Mouse (Mus musculus): ENCODE results near the gene Ccnb1ip1. TPM values are rescaled to one million over a fixed set of nuclear protein-coding genes. Genes with fewer than 3 reads are reported as not detected.
A peak's percentile ranks its signal among the peaks of the same experiment; 100 is the strongest.

Gene Ccnb1ip1
- not detected in 2 replicates for polyA plus RNA-seq (2014; fragmentation: Nextera tagmentation; extraction: Ambion mirVana)

DNA sequence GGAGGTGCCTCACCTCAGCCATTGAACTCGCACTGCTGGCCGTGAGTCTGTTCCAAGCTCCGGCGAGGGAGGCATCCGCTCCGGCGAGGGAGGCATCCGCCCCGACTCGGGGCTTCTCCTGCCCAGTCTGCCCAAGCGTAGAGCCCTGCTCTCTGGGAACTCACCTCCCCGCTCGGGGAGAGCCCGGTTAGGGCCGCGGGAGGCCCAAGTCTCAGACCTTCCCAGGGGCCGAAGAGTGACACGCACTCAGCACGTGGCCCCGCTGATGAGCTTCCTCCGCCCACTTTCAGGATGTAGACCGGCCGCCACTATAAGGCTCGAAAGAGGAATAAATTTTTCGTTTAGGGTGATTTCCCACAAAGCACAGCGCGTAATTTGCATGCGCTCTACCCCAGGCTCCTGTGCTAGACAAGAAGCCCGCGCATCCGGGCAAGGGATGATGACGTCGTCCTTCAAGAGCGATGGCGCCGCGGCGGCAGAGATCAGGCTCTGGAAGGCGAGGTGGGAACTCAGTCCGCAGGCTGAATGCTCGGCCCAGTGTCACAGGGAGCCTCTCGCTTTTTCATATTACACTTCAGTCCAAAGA, at the start of gene Ccnb1ip1, which contains the start of gene Parp2:
Gene Ccnb1ip1 (minus strand): TSS at position 246 of the 586 bp plus-strand sequence.
Gene Parp2 (plus strand): TSS at position 355 of the 586 bp plus-strand sequence.
- no peaks in the 10 kb centered on the region for H3K36me3 ChIP-seq (ENCODE audit: control insufficient read depth, insufficient read depth, low read length)
- H3K9ac ChIP-seq (ENCODE audit: low read length), result peak within 1 kb of the TSS; percentile 72
- peak within 1 kb of the TSS; percentile 55 for H3K4me2 ChIP-seq (ENCODE audit: low read depth)
- peak within 1 kb of the TSS; percentile 49 for H3K4me3 ChIP-seq (ENCODE audit: low read depth, low read length)
- peak; percentile 96 for ATAC-seq (ENCODE audit: insufficient read depth, low FRiP score, low TSS enrichment)
- H3K9me3 ChIP-seq (ENCODE audit: control insufficient read depth, low read length), result no peaks in the 10 kb centered on the region
- WGBS, result 0% methylated on average over 42 of the region's 42 CpGs
- no peaks in the 10 kb centered on the region for H3K4me1 ChIP-seq (ENCODE audit: control insufficient read depth, insufficient read depth, low read length)
- DNase-seq (ENCODE audit: low spot score), result peak; percentile 95
- H3K27ac ChIP-seq (ENCODE audit: low read depth, low read length), result peak within 1 kb of the TSS; percentile 83
- no peaks in the 10 kb centered on the region for H3K27me3 ChIP-seq (ENCODE audit: control insufficient read depth, insufficient read depth, low read length)

DNA sequence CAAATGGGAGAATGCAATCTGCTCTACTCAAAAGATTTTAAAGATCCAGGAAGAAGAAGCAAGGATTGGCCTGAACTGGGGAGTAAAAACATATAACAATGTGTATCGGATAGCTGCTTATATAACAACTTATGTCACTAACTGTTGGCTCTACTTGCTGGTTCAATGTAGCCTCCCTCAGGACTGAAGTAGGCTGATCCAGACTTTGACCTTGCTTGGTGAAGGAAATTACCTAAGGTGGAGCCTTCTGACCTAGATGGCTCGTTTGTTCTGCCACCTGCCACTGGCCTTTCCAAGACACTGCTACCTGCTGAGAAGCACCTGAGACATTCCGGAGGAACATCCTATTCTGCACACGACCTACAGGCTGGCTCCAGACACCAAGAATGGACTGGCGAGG, 48.3 kb upstream of the Ccnb1ip1 start:
- Histone ChIP-seq H3K4me2 (ENCODE audit: low read depth) (no peak overlapping the region), H3K4me1 (ENCODE audit: control insufficient read depth, insufficient read depth, low read length) (no peaks in the 10 kb centered on the region), H3K27me3 (ENCODE audit: control insufficient read depth, insufficient read depth, low read length) (no peaks in the 10 kb centered on the region), H3K4me3 (ENCODE audit: low read depth, low read length) (no peak overlapping the region), H3K9me3 (ENCODE audit: control insufficient read depth, low read length) (no peaks in the 10 kb centered on the region), H3K36me3 (ENCODE audit: control insufficient read depth, insufficient read depth, low read length) (no peaks in the 10 kb centered on the region), H3K27ac (ENCODE audit: low read depth, low read length) (no peak overlapping the region), H3K9ac (ENCODE audit: low read length) (no peak overlapping the region)
- DNase-seq (ENCODE audit: low spot score), result no peak
- no peak for ATAC-seq (ENCODE audit: insufficient read depth, low FRiP score, low TSS enrichment)
- WGBS, result 87% methylated on average over 5 of the region's 5 CpGs

DNA sequence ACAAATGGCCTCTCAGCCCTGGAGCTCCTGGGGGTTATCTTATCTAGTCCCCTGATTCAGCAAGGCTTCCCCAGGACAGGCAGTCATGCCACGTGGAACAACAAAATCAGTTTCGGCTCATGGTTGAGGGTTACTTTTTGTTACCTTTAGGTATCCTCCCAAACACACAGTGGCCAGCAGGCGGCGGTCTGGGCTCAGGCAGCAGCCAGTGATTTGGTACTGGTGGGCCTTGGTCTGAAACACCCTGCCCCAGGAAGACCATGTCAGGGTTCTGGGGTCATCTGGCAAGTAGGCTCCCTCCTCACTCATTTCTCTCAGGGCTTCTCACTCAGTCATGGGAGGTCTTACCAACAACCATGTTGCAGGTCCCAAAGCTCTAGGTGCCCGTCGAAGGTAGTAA, 29.7 kb upstream of the Ccnb1ip1 start:
- Histone ChIP-seq H3K9me3 (ENCODE audit: control insufficient read depth, low read length) (no peaks in the 10 kb centered on the region), H3K9ac (ENCODE audit: low read length) (no peak overlapping the region), H3K4me1 (ENCODE audit: control insufficient read depth, insufficient read depth, low read length) (no peaks in the 10 kb centered on the region), H3K27me3 (ENCODE audit: control insufficient read depth, insufficient read depth, low read length) (no peaks in the 10 kb centered on the region), H3K36me3 (ENCODE audit: control insufficient read depth, insufficient read depth, low read length) (no peaks in the 10 kb centered on the region), H3K4me2 (ENCODE audit: low read depth) (no peak overlapping the region), H3K4me3 (ENCODE audit: low read depth, low read length) (no peak overlapping the region), H3K27ac (ENCODE audit: low read depth, low read length) (no peak overlapping the region)
- 67% methylated on average over 6 of the region's 6 CpGs for WGBS
- no peak for ATAC-seq (ENCODE audit: insufficient read depth, low FRiP score, low TSS enrichment)
- DNase-seq (ENCODE audit: low spot score), result no peak

DNA sequence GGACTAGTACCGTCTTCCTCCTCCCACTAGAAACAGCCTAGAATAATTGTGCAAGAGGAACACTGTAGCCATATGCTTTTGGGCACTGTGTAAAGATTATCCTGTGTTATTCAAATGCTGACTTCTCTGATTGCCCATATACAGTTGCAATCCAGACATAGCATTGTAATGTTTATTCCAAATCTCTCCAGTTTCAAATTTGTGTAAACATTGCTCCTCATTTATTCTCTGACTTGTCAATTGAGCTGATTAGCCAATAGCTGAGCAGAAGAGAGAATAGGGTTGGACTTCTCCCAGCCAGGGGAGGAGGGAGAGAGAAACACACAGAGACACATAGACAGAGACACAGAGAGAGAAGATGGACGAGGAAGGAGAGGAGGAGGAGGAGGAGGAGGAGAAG, 26.9 kb upstream of the Ccnb1ip1 start:
- Histone ChIP-seq H3K36me3 (ENCODE audit: control insufficient read depth, insufficient read depth, low read length) (no peaks in the 10 kb centered on the region), H3K4me3 (ENCODE audit: low read depth, low read length) (no peak overlapping the region), H3K27ac (ENCODE audit: low read depth, low read length) (no peak overlapping the region), H3K4me2 (ENCODE audit: low read depth) (no peak overlapping the region), H3K4me1 (ENCODE audit: control insufficient read depth, insufficient read depth, low read length) (no peaks in the 10 kb centered on the region), H3K9ac (ENCODE audit: low read length) (no peak overlapping the region), H3K27me3 (ENCODE audit: control insufficient read depth, insufficient read depth, low read length) (no peaks in the 10 kb centered on the region), H3K9me3 (ENCODE audit: control insufficient read depth, low read length) (no peaks in the 10 kb centered on the region)
- 66% methylated on average over 2 of the region's 2 CpGs for WGBS
- no peak for DNase-seq (ENCODE audit: low spot score)
- ATAC-seq (ENCODE audit: insufficient read depth, low FRiP score, low TSS enrichment), result no peak

DNA sequence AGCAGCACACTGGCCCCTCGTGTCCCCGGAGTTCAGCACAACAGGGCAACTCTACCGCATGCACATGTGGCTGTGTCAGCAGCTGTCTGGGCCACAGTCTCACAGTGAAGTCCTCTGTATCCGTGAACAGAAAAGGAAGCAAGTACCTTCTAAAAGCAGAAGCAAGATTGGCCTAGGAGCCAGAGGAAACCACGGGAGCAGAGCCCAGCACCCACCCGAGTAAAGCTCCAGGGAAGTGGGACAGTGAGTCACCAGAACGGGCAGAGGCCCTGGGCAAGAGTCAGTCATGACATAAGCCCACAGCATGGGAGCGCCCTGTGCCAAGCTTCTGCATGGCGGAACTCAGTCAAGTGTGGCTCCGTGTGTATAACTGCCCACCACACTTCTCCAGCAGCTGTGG, 26.4 kb upstream of the Ccnb1ip1 start:
- Histone ChIP-seq H3K27ac (ENCODE audit: low read depth, low read length) (no peak overlapping the region), H3K27me3 (ENCODE audit: control insufficient read depth, insufficient read depth, low read length) (no peaks in the 10 kb centered on the region), H3K4me1 (ENCODE audit: control insufficient read depth, insufficient read depth, low read length) (no peaks in the 10 kb centered on the region), H3K9ac (ENCODE audit: low read length) (no peak overlapping the region), H3K4me2 (ENCODE audit: low read depth) (no peak overlapping the region), H3K4me3 (ENCODE audit: low read depth, low read length) (no peak overlapping the region), H3K9me3 (ENCODE audit: control insufficient read depth, low read length) (no peaks in the 10 kb centered on the region), H3K36me3 (ENCODE audit: control insufficient read depth, insufficient read depth, low read length) (no peaks in the 10 kb centered on the region)
- DNase-seq (ENCODE audit: low spot score) (no peak), ATAC-seq (ENCODE audit: insufficient read depth, low FRiP score, low TSS enrichment) (no peak)
- 85% methylated on average over 10 of the region's 10 CpGs for WGBS

DNA sequence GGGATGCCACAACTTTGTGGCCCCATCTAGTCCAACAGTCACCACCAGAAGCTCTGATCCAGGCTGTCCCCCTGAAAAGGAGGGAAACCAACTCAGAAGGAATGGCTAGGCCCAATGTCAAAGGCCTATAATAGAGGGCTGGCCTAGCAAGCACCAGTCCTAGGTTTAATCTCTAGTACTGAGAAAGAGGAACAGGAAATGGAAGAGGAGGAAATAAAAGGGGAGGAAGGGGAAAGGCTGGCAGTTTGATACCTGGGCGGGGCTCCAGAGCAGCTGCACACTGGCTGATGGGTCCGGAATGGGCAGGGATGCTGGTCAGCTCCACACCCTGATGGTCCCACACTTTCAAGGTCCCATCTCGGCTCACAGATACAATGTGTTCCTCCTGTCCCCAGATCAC, 22.3 kb upstream of the Ccnb1ip1 start:
- H3K4me3 ChIP-seq (ENCODE audit: low read depth, low read length), result no peak overlapping the region
- ATAC-seq (ENCODE audit: insufficient read depth, low FRiP score, low TSS enrichment), result no peak

DNA sequence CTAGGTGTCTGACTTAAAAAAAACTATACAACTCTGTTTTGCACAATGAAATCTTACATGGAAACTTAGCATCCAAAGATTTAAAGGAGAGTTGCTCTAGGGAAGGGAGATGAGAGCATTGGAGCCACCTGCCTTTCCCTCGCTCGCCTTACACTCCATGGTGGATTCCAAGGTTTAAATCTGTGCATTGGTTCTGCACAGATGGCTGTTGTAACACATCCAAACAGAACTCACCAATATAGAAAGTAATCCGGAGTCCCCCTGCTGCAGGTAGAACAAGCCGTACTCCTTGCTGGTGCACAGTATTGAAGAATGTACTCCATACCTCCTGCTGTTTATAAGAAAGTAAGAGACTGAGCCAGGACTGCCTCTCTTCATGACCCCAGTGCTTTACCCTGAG, 19.0 kb upstream of the Ccnb1ip1 start:
- Histone ChIP-seq H3K4me3 (ENCODE audit: low read depth, low read length) (no peak overlapping the region), H3K27ac (ENCODE audit: low read depth, low read length) (no peak overlapping the region), H3K4me2 (ENCODE audit: low read depth) (no peak overlapping the region), H3K36me3 (ENCODE audit: control insufficient read depth, insufficient read depth, low read length) (peaks cover 3% of the 10 kb centered on the region; the same call in 1 of the 2 replicates), H3K4me1 (ENCODE audit: control insufficient read depth, insufficient read depth, low read length) (no peaks in the 10 kb centered on the region), H3K9ac (ENCODE audit: low read length) (no peak overlapping the region), H3K9me3 (ENCODE audit: control insufficient read depth, low read length) (no peaks in the 10 kb centered on the region), H3K27me3 (ENCODE audit: control insufficient read depth, insufficient read depth, low read length) (no peaks in the 10 kb centered on the region)
- DNase-seq (ENCODE audit: low spot score) (no peak), ATAC-seq (ENCODE audit: insufficient read depth, low FRiP score, low TSS enrichment) (no peak)
- WGBS, result 86% methylated on average over 4 of the region's 4 CpGs

More for the DNA sequence above, 22.3 kb upstream of the Ccnb1ip1 start:
- Histone ChIP-seq H3K4me2 (ENCODE audit: low read depth) (no peak overlapping the region), H3K27ac (ENCODE audit: low read depth, low read length) (no peak overlapping the region), H3K27me3 (ENCODE audit: control insufficient read depth, insufficient read depth, low read length) (no peaks in the 10 kb centered on the region), H3K9me3 (ENCODE audit: control insufficient read depth, low read length) (no peaks in the 10 kb centered on the region), H3K9ac (ENCODE audit: low read length) (no peak overlapping the region), H3K4me1 (ENCODE audit: control insufficient read depth, insufficient read depth, low read length) (no peaks in the 10 kb centered on the region), H3K36me3 (ENCODE audit: control insufficient read depth, insufficient read depth, low read length) (no peaks in the 10 kb centered on the region)
- WGBS, result 88% methylated on average over 3 of the region's 3 CpGs
- no peak for DNase-seq (ENCODE audit: low spot score)

DNA sequence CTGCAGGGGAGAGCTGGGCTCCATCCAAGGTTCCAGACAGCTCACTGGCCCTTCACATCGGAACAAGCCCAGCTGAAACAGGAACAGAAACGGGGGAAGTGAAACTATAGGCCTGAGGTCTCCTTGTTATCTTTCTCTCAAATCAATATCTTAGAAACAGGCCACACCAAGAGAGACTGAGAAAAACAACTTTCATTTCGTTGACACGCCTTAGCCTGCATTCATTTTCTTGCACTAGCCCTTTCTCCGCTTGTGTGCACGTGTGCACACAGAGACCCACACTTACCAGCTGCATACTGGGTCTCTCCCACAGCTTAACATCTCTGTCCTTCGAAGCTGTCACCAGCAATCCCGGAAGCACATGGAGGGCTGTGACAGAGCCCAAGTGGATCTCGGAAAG, 16.7 kb upstream of the Ccnb1ip1 start:
- no peak overlapping the region for H3K4me2 ChIP-seq (ENCODE audit: low read depth)
- no peak overlapping the region for H3K4me3 ChIP-seq (ENCODE audit: low read depth, low read length)
- DNase-seq (ENCODE audit: low spot score), result no peak
- no peaks in the 10 kb centered on the region for H3K4me1 ChIP-seq (ENCODE audit: control insufficient read depth, insufficient read depth, low read length)
- H3K9me3 ChIP-seq (ENCODE audit: control insufficient read depth, low read length), result no peaks in the 10 kb centered on the region
- peaks cover 8% of the 10 kb centered on the region; the same call in 1 of the 2 replicates for H3K36me3 ChIP-seq (ENCODE audit: control insufficient read depth, insufficient read depth, low read length)
- H3K27me3 ChIP-seq (ENCODE audit: control insufficient read depth, insufficient read depth, low read length), result no peaks in the 10 kb centered on the region
- WGBS, result 91% methylated on average over 9 of the region's 9 CpGs
- no peak overlapping the region for H3K9ac ChIP-seq (ENCODE audit: low read length)
- ATAC-seq (ENCODE audit: insufficient read depth, low FRiP score, low TSS enrichment), result no peak
- no peak overlapping the region for H3K27ac ChIP-seq (ENCODE audit: low read depth, low read length)

DNA sequence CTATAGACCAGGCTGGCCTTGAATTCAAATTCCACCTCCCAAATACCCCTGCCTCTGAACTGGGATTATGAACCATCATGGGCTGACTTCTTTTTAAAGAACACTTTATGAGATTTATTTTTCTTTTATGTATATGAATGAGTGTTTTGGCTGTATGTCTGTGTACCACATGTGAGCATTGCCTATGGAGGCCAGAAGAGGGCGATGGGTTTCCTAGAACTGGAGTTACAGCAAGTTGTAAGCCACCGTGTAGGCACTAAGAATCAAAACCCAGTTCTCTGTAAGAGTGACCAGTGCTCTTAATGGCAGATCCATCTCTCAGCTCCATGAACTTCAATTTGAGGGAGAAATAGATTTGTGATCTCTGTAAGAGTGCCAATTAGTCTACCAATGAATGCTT, 15.7 kb upstream of the Ccnb1ip1 start:
- no peak for DNase-seq (ENCODE audit: low spot score)
- ATAC-seq (ENCODE audit: insufficient read depth, low FRiP score, low TSS enrichment), result no peak
- Histone ChIP-seq H3K4me1 (ENCODE audit: control insufficient read depth, insufficient read depth, low read length) (no peaks in the 10 kb centered on the region), H3K36me3 (ENCODE audit: control insufficient read depth, insufficient read depth, low read length) (peaks cover 8% of the 10 kb centered on the region; the same call in 1 of the 2 replicates), H3K27me3 (ENCODE audit: control insufficient read depth, insufficient read depth, low read length) (no peaks in the 10 kb centered on the region), H3K9me3 (ENCODE audit: control insufficient read depth, low read length) (no peaks in the 10 kb centered on the region), H3K9ac (ENCODE audit: low read length) (no peak overlapping the region), H3K4me2 (ENCODE audit: low read depth) (no peak overlapping the region), H3K27ac (ENCODE audit: low read depth, low read length) (no peak overlapping the region), H3K4me3 (ENCODE audit: low read depth, low read length) (no peak overlapping the region)
- 80% methylated on average over 2 of the region's 2 CpGs for WGBS
